Mouse (Mus musculus): ENCODE measurements at regions not wholly inside any gene's neighbourhood (a gene's known extent, or its start where the extent isn't known, plus 50 kb on each side); places are given as distances from the start of the nearest gene placed in this dataset.

DNA sequence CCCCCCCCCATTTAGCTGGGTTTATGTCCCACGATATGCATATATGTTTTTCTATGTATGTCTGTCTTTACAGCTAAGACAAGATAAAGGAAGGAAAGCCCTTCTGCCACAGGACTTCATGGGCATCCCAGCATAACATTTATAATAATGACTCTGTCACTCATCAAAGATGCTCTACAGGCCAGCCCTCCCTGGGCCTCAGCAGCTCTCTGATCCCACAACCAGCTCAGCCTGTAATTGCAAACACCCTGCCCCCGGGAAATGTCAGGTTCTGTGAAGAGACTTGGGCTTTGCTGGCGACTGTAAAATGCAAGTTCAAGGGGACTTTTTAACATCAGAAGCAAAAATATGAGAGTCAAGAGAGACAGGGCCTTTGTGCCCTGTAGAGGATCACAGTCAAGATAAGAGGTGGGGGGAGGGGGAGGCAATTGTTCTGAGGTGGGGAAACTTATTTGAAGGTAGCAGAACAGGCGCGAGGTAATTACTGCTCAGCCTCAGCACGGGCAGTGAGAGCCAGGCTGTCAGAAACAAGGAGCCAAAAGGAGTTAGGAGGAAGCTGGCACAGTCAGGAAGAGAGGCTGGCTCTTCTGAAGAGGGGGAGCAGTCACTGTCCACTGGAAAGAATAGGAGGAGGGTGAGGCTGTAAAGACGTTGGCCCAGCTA, 286.9 kb downstream of the Gm826 start:
- no peak for TF ChIP-seq HCFC1 (IDR thresholded peaks at IDR 0.05; ENCODE audit: low read depth, low read length)
- TF ChIP-seq POLR2A (IDR thresholded peaks at IDR 0.05; ENCODE audit: low read depth, low read length) = no peak
- no peak for TF ChIP-seq RAD21 (IDR thresholded peaks at IDR 0.05; ENCODE audit: low read depth, low read length)
